ENCODE assay signal across 8 mouse cellular contexts in genomic region chr2:72515971-72516719, GRCm38 (mm10). TPM values are rescaled to one million over a fixed set of nuclear protein-coding genes. Genes with fewer than 3 reads are reported as not detected.
DNase-seq lines count a peak whose midpoint lies in the region; ATAC-seq and TF ChIP-seq lines count a peak whose summit lies in the region.

No protein-coding gene starts in this region.

- no peak overlapping the region for H3K9ac ChIP-seq in intestine, postnatal 0 days (ENCODE audit: low read depth, low read length)
- H3K9ac ChIP-seq in midbrain, embryonic 12.5 days (replicated peaks) = no peak overlapping the region

- 28% methylated on average over 17 of the region's 17 CpGs for WGBS in spleen, adult 2 months
- WGBS in intestine, postnatal 0 days = 19% methylated on average over 17 of the region's 17 CpGs
- WGBS in midbrain, embryonic 12.5 days = 15% methylated on average over 17 of the region's 17 CpGs
- 16% methylated on average over 17 of the region's 17 CpGs for WGBS in small intestine, adult 2 months

- TF ChIP-seq POLR2A in spleen, adult 2 months (IDR thresholded peaks at IDR 0.05; ENCODE audit: low read depth, low read length) = no peak
- TF ChIP-seq POLR2A in small intestine, adult 2 months (IDR thresholded peaks at IDR 0.05; ENCODE audit: low read depth, low read length) = no peak

- no peak overlapping the region; the same call in 1 of the 2 replicates for H3K4me2 ChIP-seq in intestine, postnatal 0 days (replicated peaks; ENCODE audit: low read depth)
- H3K4me2 ChIP-seq in midbrain, embryonic 12.5 days (replicated peaks) = peak overlapping the region; percentile 28

- no peak overlapping the region for H3K27ac ChIP-seq in spleen, adult 2 months (ENCODE audit: insufficient read depth, low read length)
- no peak overlapping the region for H3K27ac ChIP-seq in intestine, postnatal 0 days (ENCODE audit: low read depth, low read length)
- H3K27ac ChIP-seq in midbrain, embryonic 12.5 days (replicated peaks) = no peak overlapping the region
- H3K27ac ChIP-seq in small intestine, adult 2 months (ENCODE audit: insufficient read depth, low read depth, low read length) = no peak overlapping the region

- H3K27me3 ChIP-seq in spleen, adult 2 months (ENCODE audit: control insufficient read depth, insufficient read depth, low read length) = peaks cover 2% of the 10 kb centered on the region; the same call in 1 of the 2 replicates
- H3K27me3 ChIP-seq in intestine, postnatal 0 days (replicated peaks; ENCODE audit: control insufficient read depth, insufficient read depth, low read length) = no peaks in the 10 kb centered on the region
- peaks cover 77% of the 10 kb centered on the region for H3K27me3 ChIP-seq in midbrain, embryonic 12.5 days
- H3K27me3 ChIP-seq in small intestine, adult 2 months (ENCODE audit: control insufficient read depth, insufficient read depth, low read length) = no peaks in the 10 kb centered on the region

- no peaks in the 10 kb centered on the region for H3K36me3 ChIP-seq in spleen, adult 2 months (ENCODE audit: control insufficient read depth, insufficient read depth, low read length)
- no peaks in the 10 kb centered on the region for H3K36me3 ChIP-seq in intestine, postnatal 0 days (ENCODE audit: control insufficient read depth, insufficient read depth)
- no peaks in the 10 kb centered on the region for H3K36me3 ChIP-seq in midbrain, embryonic 12.5 days
- no peaks in the 10 kb centered on the region for H3K36me3 ChIP-seq in small intestine, adult 2 months (ENCODE audit: control insufficient read depth, insufficient read depth, low read length)

- ATAC-seq in intestine, postnatal 0 days = peak; percentile 59; the same call in 1 of the 2 replicates
- peak; percentile 83 for ATAC-seq in midbrain, embryonic 12.5 days (ENCODE audit: low FRiP score, low read depth)

- no peaks in the 10 kb centered on the region for H3K4me1 ChIP-seq in spleen, adult 2 months (ENCODE audit: control insufficient read depth, insufficient read depth, insufficient read length)
- H3K4me1 ChIP-seq in intestine, postnatal 0 days (replicated peaks; ENCODE audit: control insufficient read depth, insufficient read depth, low read length) = no peaks in the 10 kb centered on the region
- H3K4me1 ChIP-seq in midbrain, embryonic 12.5 days = peaks cover 15% of the 10 kb centered on the region
- H3K4me1 ChIP-seq in small intestine, adult 2 months (ENCODE audit: control insufficient read depth, insufficient read depth, insufficient read length, low read length) = peaks cover 2% of the 10 kb centered on the region; the same call in 1 of the 2 replicates

- no peak overlapping the region for H3K4me3 ChIP-seq in spleen, adult 2 months (ENCODE audit: extremely low read depth, insufficient read depth, insufficient read length)
- no peak overlapping the region for H3K4me3 ChIP-seq in intestine, postnatal 0 days (ENCODE audit: low read depth, low read length)
- no peak overlapping the region for H3K4me3 ChIP-seq in midbrain, embryonic 12.5 days
- H3K4me3 ChIP-seq in small intestine, adult 2 months (ENCODE audit: low read depth, low read length) = no peak overlapping the region

- H3K9me3 ChIP-seq in intestine, postnatal 0 days (ENCODE audit: control insufficient read depth) = no peaks in the 10 kb centered on the region
- H3K9me3 ChIP-seq in midbrain, embryonic 12.5 days = no peaks in the 10 kb centered on the region

- peak; percentile 33; the same call in 1 of the 2 replicates for TF ChIP-seq CTCF in spleen, adult 2 months (IDR thresholded peaks at IDR 0.05; ENCODE audit: extremely low read depth, insufficient read depth, insufficient read length, insufficient replicate concordance)
- peak; percentile 95 for TF ChIP-seq CTCF in intestine, postnatal 0 days (IDR thresholded peaks at IDR 0.05; ENCODE audit: low read depth)
- peak; percentile 87 for TF ChIP-seq CTCF in small intestine, adult 2 months (IDR thresholded peaks at IDR 0.05; ENCODE audit: extremely low read depth, insufficient read length, insufficient replicate concordance, low read depth, low read length)

- intact Hi-C loops in left cerebral cortex, postnatal 14 days (cut with DNase I) = loop anchor here (2.0 to 10.0 kb wide), 4 partner anchors 106 to 763 kb away; no protein-coding TSS in a partner anchor

- DNase-seq in spleen, adult 2 months (ENCODE audit: low read depth in 1 of 2, low spot score in 2 of 2) = peak in 1 of 2 experiments; percentile 22
- no peak for DNase-seq in spleen, adult 12 weeks (ENCODE audit: low spot score)
- peak; percentile 91 for DNase-seq in embryo, embryonic 11 days
- peak; percentile 65 for DNase-seq in gastrocnemius, postnatal 25 days
- peak; percentile 89 to 90 for DNase-seq in left cerebral cortex, postnatal 14 days (ENCODE audit: low spot score in 2 of 2)

RNA-seq across cellular contexts. Expression of gene Cdca7, which starts 40.2 kb away (rescaled TPM):
- 13.2 and 13.7 TPM in 2 replicates for polyA plus RNA-seq in spleen, adult 2 months (2012; rRNA removed)
- under 1 TPM; 0.56 to 0.78 TPM for total RNA-seq in gastrocnemius, postnatal 25 days (2021)
- polyA plus RNA-seq in intestine, postnatal 0 days (2015; fragmentation: Nextera tagmentation; extraction: Ambion mirVana) = 32.5 and 33.4 TPM in 2 replicates
- total RNA-seq in left cerebral cortex, postnatal 14 days (2021) = 1 to 10 TPM; 5.4 to 6.1 TPM
- 126 and 129 TPM in 2 replicates for polyA plus RNA-seq in midbrain, embryonic 12.5 days (2016; fragmentation: Nextera tagmentation; extraction: Ambion mirVana)
- 5.3 and 11.5 TPM in 2 replicates for polyA plus RNA-seq in small intestine, adult 2 months (2012; rRNA removed)

Comparison
In these comparisons a context has a peak if more than half of its experiments do, and no peak if none do; other contexts are left out.
1. CTCF ChIP-seq: peak in every context shown above with its lines; median percentile 95 in intestine, postnatal 0 days; 87 in small intestine, adult 2 months; 33 in spleen, adult 2 months.